Mouse (Mus musculus) forebrain, postnatal 0 days (tissue): Measurements from ENCODE around the gene Kcnc3. TPM values are rescaled to one million over a fixed set of nuclear protein-coding genes. Genes with fewer than 3 reads are reported as not detected.
A peak's percentile ranks its signal among the peaks of the same experiment; 100 is the strongest.

Source experiments
- ATAC-seq: fragments of 200-750 bp; cut with Nextera tagmentation; 2 replicates; pipeline ENCODE4 v1.8.0; 2017; ENCODE audit warnings: mild to moderate bottlenecking, moderate library complexity
- DNase-seq: peaks from one replicate; pipeline ENCODE4 v3.0.0-alpha.2; 2015
- H3K27ac ChIP-seq: fragments of 300-500 bp; sonication (generic); 2 replicates; pipeline ENCODE4 v1.5.1; 2014; ENCODE audit warnings: low read depth, mild to moderate bottlenecking, antibody characterized with exemption, low read length, moderate library complexity, mixed read lengths
- H3K27me3 ChIP-seq: fragments of 300-500 bp; sonication (generic); 2 replicates; pipeline ENCODE4 v1.6.1; 2014; ENCODE audit warnings: mild to moderate bottlenecking, low read length, mixed read lengths; ENCODE audit not compliant: insufficient read depth
- H3K36me3 ChIP-seq: fragments of 300-500 bp; sonication (generic); 2 replicates; pipeline ENCODE4 v1.6.1; 2014; ENCODE audit warnings: mild to moderate bottlenecking, moderate library complexity; ENCODE audit not compliant: insufficient read depth
- H3K4me1 ChIP-seq: fragments of 300-500 bp; sonication (generic); 2 replicates; pipeline ENCODE4 v1.6.1; 2014; ENCODE audit warnings: antibody characterized with exemption; ENCODE audit not compliant: insufficient read depth
- H3K4me2 ChIP-seq: fragments of 300-500 bp; sonication (generic); 2 replicates; pipeline ENCODE4 v1.6.1; 2014; ENCODE audit warnings: low read depth, mild to moderate bottlenecking, moderate library complexity
- H3K4me3 ChIP-seq: fragments of 300-500 bp; sonication (generic); 2 replicates; pipeline ENCODE4 v1.5.1; 2014; ENCODE audit warnings: low read depth, low read length, mixed read lengths
- H3K9ac ChIP-seq: fragments of 300-500 bp; sonication (generic); 2 replicates; pipeline ENCODE4 v1.6.1; 2014; ENCODE audit warnings: mild to moderate bottlenecking
- H3K9me3 ChIP-seq: fragments of 300-500 bp; sonication (generic); 2 replicates; pipeline ENCODE4 v1.6.1; 2016; ENCODE audit warnings: low read length
- CTCF ChIP-seq: sonication (generic); IDR thresholded peaks from 2 replicates; pipeline ENCODE4 v1.5.1; 2016; ENCODE audit warnings: antibody characterized with exemption, control low read depth, low read depth
- WGBS: fragments of 180-500 bp; shearing (Covaris S2); extraction: QIAGEN DNeasy Blood & Tissue Kit; methylation state at CpG from one replicate; pipeline ENCODE4 v1.1.7; 2014; 5-methylcytosine and 5-hydroxymethylcytosine counted together
- polyA plus RNA-seq: library from polyadenylated mRNA; unstranded; fragments of >200 nt; fragmentation: Nextera tagmentation; extraction: Ambion mirVana; gene quantifications from 2 replicates; pipeline ENCODE4 v1.2.1, GENCODE M21; 2015
- total RNA-seq: library from RNA; depleted of rRNA; stranded (reverse); fragments of >200 nt; gene quantifications from 2 replicates; pipeline ENCODE4 v1.2.3, GENCODE M21; 2014

Kcnc3 gene
- total and polyA plus RNA-seq, 2 experiments from 2014 or later: 5.2 to 6.0 TPM

DNA sequence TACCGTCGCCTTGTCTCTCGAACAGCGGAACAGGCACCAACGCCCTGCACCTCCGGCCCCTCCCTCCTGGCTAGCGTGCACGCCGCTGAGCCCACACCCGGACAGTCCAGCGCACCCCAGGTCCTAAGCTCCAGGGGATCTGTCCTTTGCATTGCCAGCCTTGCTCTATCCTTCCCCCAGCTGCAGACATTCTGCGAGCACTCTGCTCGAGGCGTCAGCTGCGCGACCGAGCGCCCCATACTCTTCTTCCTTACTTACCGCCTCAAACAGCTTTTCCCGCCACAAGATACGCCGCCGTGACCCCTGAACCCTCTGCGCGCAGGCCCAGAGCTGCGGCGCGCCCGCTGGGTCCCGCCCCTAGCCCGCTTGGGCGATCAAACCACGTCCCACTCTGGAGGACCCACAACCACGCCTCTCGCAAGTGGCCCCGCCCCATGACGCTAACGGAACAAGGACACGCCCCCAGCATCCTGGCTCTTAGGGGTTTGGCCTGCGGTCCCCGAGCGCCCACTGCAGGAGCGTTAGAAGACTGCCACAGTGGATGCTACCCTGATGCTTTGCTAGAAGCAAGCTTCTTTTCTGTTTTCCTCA is 41.9 kb upstream of the Kcnc3 start, which contains the start of gene Pold1:
TSS of gene Pold1 (minus strand) at position 353 of the 591 bp plus-strand sequence.
- H3K36me3 ChIP-seq: peaks cover 26% of the 10 kb centered on the region
- DNase-seq (peak; percentile 99), ATAC-seq (peak; percentile 95)
- peaks cover 8% of the 10 kb centered on the region; the same call in 1 of the 2 replicates for H3K4me1 ChIP-seq
- peak within 1 kb of the TSS; percentile 50 for H3K9ac ChIP-seq
- 0 out of 2 replicates have a peak within 1 kb of the TSS, but pooled peaks have one; percentile 43 for H3K27ac ChIP-seq
- H3K27me3 ChIP-seq: no peaks in the 10 kb centered on the region
- H3K4me3 ChIP-seq: peak within 1 kb of the TSS; percentile 55
- under 1% methylated on average over 43 of the region's 43 CpGs for WGBS
- peak within 1 kb of the TSS; percentile 98 for H3K4me2 ChIP-seq
- peak; percentile 90 for TF ChIP-seq CTCF
- no peaks in the 10 kb centered on the region for H3K9me3 ChIP-seq

DNA sequence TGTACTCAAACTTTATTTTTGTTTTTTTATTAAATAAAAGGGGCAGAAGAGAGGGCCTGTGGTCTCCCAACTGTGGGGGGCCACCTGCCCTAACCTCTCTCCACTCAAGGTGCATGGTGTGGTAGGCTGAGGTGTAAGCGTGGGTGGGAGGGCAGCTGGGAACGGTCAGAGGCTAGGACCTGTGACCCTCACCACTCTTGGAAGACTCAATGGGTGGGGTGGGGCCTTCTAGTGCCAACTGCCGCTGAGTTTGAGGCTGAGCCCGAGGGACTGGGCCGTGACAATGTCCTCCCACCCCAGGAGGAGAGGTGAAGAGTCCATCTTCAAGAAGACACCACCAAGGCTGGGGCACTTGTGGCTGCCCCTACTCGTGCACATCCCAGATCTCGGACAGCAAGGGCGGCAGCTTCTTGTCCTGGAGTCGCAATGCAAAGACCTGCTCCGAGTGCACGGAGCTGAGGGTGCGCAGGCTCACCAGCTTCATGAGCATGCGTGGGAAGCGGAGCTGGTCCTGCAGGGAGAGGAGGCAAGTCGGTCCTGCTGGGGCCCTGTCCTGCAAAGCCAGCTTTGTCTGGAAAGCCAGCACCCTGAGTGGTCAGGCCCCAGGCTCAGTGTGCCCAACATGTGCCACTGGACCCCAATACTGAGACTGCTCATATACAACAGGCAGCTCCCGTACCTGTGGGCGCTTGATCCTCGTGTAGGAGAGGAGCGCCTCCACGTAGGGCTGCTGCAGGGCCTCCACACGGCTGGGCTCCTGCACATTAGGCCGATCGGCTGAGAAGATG is 40.6 kb upstream of the Kcnc3 start:
- no peak for DNase-seq
- Histone ChIP-seq H3K27me3 (no peaks in the 10 kb centered on the region), H3K4me1 (peaks cover 8% of the 10 kb centered on the region; the same call in 1 of the 2 replicates), H3K36me3 (peaks cover 26% of the 10 kb centered on the region), H3K9me3 (no peaks in the 10 kb centered on the region), H3K9ac (no peak overlapping the region), H3K4me3 (no peak overlapping the region), H3K27ac (no peak overlapping the region), H3K4me2 (no peak overlapping the region)
- WGBS: 95% methylated on average over 23 of the region's 23 CpGs
- TF ChIP-seq CTCF: no peak
- ATAC-seq: no peak

DNA sequence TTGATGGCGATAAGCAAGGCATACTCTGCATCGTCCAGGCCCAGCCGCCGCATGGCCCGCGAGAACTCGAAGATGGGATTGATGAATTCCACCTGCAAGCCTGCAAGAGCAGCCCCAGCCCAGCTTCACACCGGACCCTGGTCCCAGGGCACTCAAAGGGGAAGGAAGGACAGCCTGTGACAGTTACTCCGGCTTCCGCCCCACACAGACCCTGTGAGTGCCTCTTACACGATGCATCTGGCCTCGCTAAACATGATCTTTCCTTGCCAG is 40.1 kb upstream of the Kcnc3 start:
- Histone ChIP-seq H3K4me1 (peaks cover 8% of the 10 kb centered on the region; the same call in 1 of the 2 replicates), H3K27ac (no peak overlapping the region), H3K9me3 (no peaks in the 10 kb centered on the region), H3K27me3 (no peaks in the 10 kb centered on the region), H3K4me3 (no peak overlapping the region), H3K9ac (no peak overlapping the region), H3K36me3 (peaks cover 26% of the 10 kb centered on the region), H3K4me2 (no peak overlapping the region)
- WGBS: 98% methylated on average over 12 of the region's 12 CpGs
- TF ChIP-seq CTCF: no peak
- DNase-seq (no peak), ATAC-seq (no peak)

DNA sequence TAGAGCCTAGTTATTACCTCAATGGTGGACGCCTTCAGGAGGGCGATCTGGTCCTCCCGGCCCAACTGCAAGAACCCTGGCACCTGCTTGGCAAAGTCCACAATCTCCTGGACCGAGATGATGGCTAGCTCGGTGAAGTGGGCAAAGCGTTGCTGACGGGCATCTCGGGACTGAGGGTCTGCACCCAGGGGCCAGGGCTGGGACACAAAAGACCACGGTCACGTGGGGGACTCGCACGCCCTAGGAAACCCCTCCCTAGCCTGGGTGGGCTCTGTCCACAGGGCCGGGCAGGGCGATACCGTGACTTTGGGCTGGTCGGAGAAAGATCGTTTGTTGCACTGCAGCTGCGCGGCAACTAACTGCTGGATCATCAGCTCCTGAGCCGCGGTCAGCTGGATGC is 39.2 kb upstream of the Kcnc3 start:
- Histone ChIP-seq H3K4me1 (peaks cover 8% of the 10 kb centered on the region; the same call in 1 of the 2 replicates), H3K9me3 (no peaks in the 10 kb centered on the region), H3K4me2 (no peak overlapping the region), H3K4me3 (no peak overlapping the region), H3K9ac (no peak overlapping the region), H3K27ac (no peak overlapping the region), H3K36me3 (peaks cover 26% of the 10 kb centered on the region), H3K27me3 (no peaks in the 10 kb centered on the region)
- DNase-seq (no peak), ATAC-seq (no peak)
- WGBS: 91% methylated on average over 21 of the region's 21 CpGs
- TF ChIP-seq CTCF: no peak

DNA sequence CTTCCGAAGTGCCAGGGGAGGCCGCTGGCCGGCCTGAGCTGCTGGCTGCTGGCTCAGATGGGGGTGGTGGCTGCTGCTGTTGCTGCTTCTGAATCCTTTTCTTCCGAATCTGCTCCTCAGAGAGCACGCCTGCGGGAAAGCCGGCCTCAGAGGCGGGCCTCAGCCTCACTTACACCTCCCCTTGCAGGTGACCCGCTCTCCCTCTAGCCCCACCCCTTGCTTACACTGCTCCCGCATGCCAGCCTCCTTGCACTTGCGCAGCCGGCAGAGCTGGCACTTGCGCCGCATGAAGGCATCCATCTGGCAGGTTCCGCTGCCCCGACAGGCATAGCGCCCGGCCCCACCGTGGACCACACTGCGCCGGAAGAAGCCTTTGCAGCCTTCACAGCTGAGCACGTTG is 38.7 kb upstream of the Kcnc3 start:
- H3K27me3 ChIP-seq: no peaks in the 10 kb centered on the region
- WGBS: 86% methylated on average over 22 of the region's 22 CpGs
- no peaks in the 10 kb centered on the region for H3K9me3 ChIP-seq
- H3K4me2 ChIP-seq: no peak overlapping the region
- no peak for ATAC-seq
- H3K4me3 ChIP-seq: no peak overlapping the region
- TF ChIP-seq CTCF: no peak
- peaks cover 26% of the 10 kb centered on the region for H3K36me3 ChIP-seq
- H3K4me1 ChIP-seq: peaks cover 8% of the 10 kb centered on the region; the same call in 1 of the 2 replicates
- DNase-seq: no peak
- no peak overlapping the region for H3K9ac ChIP-seq
- H3K27ac ChIP-seq: no peak overlapping the region

DNA sequence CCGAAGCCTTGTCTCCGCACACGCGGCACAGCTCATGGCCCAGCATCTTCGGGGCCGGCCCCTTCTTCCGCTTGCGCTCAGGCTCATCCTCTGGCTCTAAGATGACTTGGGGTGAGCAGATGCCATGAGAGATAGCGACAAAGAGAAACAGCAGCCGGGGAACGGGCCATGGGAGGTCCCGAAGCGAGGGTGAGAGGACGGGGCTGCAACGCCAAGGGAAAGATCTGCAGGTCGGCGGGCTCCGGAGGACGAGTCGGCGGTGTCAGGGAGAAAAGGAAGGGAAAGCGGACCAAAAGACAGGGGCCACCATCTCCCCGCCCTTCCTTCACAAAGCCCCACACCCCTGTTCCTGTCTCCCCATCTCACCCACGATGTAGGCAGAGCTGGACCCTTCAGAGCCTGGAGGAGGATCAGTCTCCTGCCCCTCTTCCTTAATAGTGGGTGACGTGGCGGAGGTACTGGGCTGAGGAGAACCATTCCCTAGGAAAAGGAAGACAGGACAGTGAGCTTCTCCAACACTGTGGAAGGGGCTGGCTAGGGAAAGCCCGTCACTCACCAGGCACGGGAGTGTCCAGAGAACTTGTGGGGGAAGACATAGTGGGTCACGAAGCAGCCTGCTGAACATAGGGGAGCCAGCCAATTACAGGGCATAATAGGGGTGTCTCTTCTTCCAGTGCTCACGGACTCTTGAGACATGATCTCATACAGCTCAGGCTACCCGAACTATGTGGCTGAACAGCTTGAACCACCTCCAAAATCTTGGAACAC is 38.1 kb upstream of the Kcnc3 start:
- Histone ChIP-seq H3K27ac (no peak overlapping the region), H3K4me3 (no peak overlapping the region; the same call in 1 of the 2 replicates)
- no peak for ATAC-seq

More for the DNA sequence above, 38.1 kb upstream of the Kcnc3 start:
- Histone ChIP-seq H3K27me3 (no peaks in the 10 kb centered on the region; the same call in 1 of the 2 replicates), H3K36me3 (peaks cover 26% of the 10 kb centered on the region), H3K9me3 (no peaks in the 10 kb centered on the region), H3K4me2 (peak overlapping the region; percentile 78; the same call in 1 of the 2 replicates), H3K9ac (no peak overlapping the region), H3K4me1 (peaks cover 8% of the 10 kb centered on the region; the same call in 1 of the 2 replicates)
- no peak for TF ChIP-seq CTCF
- DNase-seq: no peak
- 88% methylated on average over 31 of the region's 31 CpGs for WGBS
